Mouse (Mus musculus): ENCODE results near the gene Plekhm2. TPM values are rescaled to one million over a fixed set of nuclear protein-coding genes. Genes with fewer than 3 reads are reported as not detected.

Gene Plekhm2
- total and polyA plus RNA-seq, 3 experiments: 6.5 to 15.4 TPM; not detected in 1

DNA sequence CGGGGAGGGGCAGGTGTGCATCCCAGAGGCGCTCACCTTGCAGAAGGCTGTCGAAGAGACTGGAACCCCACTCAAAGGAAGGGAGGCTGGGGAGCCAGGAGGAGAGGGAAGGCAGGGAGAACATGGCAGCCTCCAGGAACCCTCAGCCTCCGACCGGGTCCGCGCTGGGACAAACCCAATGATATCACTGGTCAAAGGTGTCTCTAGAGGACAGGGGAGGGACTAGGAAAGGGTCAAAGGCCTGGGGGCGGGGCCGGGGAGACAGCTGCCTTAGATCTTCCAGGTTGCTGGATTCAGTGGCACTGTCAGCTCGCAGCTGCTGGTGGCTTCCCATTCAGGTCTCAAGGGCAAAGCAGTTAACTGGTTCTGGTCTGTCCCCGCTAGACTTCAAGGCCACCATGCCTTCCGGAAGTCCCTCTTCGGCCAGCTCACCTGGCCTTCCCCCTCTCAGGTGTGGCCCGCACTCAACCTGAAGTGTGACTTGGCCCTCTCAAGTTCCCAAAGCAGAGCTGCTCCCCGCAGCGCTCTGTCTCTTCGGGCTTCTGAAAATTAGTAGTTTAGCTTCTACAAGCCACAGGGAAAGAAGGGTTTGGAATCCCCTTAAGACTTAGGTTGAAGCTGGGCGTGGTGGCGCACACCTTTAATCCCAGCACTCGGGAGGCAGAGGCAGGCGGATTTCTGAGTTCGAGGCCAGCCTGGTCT lies 46.7 kb downstream of the Plekhm2 start:
- no peaks in the 10 kb centered on the region for H3K79me2 ChIP-seq (ENCODE audit: control insufficient read depth, insufficient read depth, low read length, poor library complexity)
- peak overlapping the region; percentile 59; the same call in 1 of the 2 replicates for H3K9ac ChIP-seq (ENCODE audit: control insufficient read depth, low read depth, low read length, poor library complexity, severe bottlenecking)
- H3K36me3 ChIP-seq (ENCODE audit: control insufficient read depth in 1 of 2, insufficient read depth in 2 of 2, low read length in 2 of 2): 0 out of 4 replicates have a peak, but pooled peaks cover 0 to 2% of the 10 kb centered on the region in 2 experiments
- no peak overlapping the region for H3K27ac ChIP-seq (ENCODE audit: control insufficient read depth, low read depth, low read length)
- peak; percentile 47 for DNase-seq (ENCODE audit: low read depth, low spot score)
- no peak for TF ChIP-seq GABPA (IDR thresholded peaks at IDR 0.05; ENCODE audit: low read depth, low read length)
- TF ChIP-seq USF2 (IDR thresholded peaks at IDR 0.05; ENCODE audit: borderline replicate concordance in 1 of 2, insufficient read depth in 1 of 2, low read depth in 1 of 2, low read length in 2 of 2): no peak
- no peak for TF ChIP-seq USF1 (IDR thresholded peaks at IDR 0.05; ENCODE audit: low read depth, low read length)
- TF ChIP-seq NELFE (IDR thresholded peaks at IDR 0.05; ENCODE audit: low read depth, low read length): no peak
- TF ChIP-seq HCFC1 (IDR thresholded peaks at IDR 0.05; ENCODE audit: low read depth, low read length): no peak
- TF ChIP-seq TAL1 (IDR thresholded peaks at IDR 0.05; ENCODE audit: low read length): no peak
- no peak for TF ChIP-seq MEF2A (IDR thresholded peaks at IDR 0.05; ENCODE audit: extremely low read depth, insufficient replicate concordance, low read depth, low read length, poor library complexity, severe bottlenecking)
- no peak for TF ChIP-seq ELF1 (IDR thresholded peaks at IDR 0.05; ENCODE audit: low read depth, low read length)
- TF ChIP-seq MAX (IDR thresholded peaks at IDR 0.05; ENCODE audit: low read length): no peak
- no peak for TF ChIP-seq EP300 (IDR thresholded peaks at IDR 0.05; ENCODE audit: low read depth in 1 of 2, low read length in 2 of 2)
- no peaks in the 10 kb centered on the region for H3K27me3 ChIP-seq (ENCODE audit: control insufficient read depth in 1 of 2, insufficient read depth in 2 of 2, low read length in 2 of 2)
- H3K4me3 ChIP-seq (ENCODE audit: control insufficient read depth in 1 of 2, insufficient read depth in 1 of 2, low read depth in 2 of 2, low read length in 2 of 2): peak overlapping the region; percentile 16 to 51; a peak in 3 of 4 replicates
- H3K9me3 ChIP-seq (replicated peaks; ENCODE audit: insufficient read depth, low read length): no peaks in the 10 kb centered on the region
- peaks cover 0 to 9% of the 10 kb centered on the region in 2 experiments; a peak in 2 of 4 replicates for H3K4me1 ChIP-seq (ENCODE audit: control insufficient read depth in 1 of 2, insufficient read depth in 2 of 2, low read length in 2 of 2)

DNA sequence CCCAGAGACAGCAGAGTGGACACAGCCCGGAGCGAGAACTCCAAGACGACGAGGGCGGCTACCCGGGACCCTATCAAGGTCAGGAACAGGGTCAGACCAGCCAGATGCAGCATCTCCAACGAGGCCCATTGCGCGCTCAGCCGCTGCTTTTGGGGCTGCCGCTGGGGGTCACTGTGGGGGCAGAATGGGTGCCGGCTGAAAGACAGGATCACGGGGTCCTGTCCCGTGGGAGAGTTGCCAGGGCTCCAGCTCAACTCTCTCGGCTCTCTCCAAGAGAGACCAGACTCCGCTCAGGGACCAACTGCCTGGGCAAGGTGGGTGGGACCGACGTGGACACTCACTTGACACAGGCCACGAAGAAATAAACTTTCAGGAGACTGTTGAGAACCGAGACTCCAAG lies 47.4 kb downstream of the Plekhm2 start:
- Histone ChIP-seq H3K9me3 (replicated peaks; ENCODE audit: insufficient read depth, low read length) (no peaks in the 10 kb centered on the region), H3K4me1 (ENCODE audit: control insufficient read depth in 1 of 2, insufficient read depth in 2 of 2, low read length in 2 of 2) (peaks cover 0 to 9% of the 10 kb centered on the region in 2 experiments; a peak in 2 of 4 replicates), H3K4me3 (ENCODE audit: control insufficient read depth in 1 of 2, insufficient read depth in 1 of 2, low read depth in 2 of 2, low read length in 2 of 2) (peak overlapping the region; percentile 37 to 51; a peak in 3 of 4 replicates), H3K27ac (ENCODE audit: control insufficient read depth, low read depth, low read length) (no peak overlapping the region), H3K27me3 (ENCODE audit: control insufficient read depth in 1 of 2, insufficient read depth in 2 of 2, low read length in 2 of 2) (no peaks in the 10 kb centered on the region), H3K36me3 (ENCODE audit: control insufficient read depth in 1 of 2, insufficient read depth in 2 of 2, low read length in 2 of 2) (0 out of 4 replicates have a peak, but pooled peaks cover 0 to 2% of the 10 kb centered on the region in 2 experiments), H3K79me2 (ENCODE audit: control insufficient read depth, insufficient read depth, low read length, poor library complexity) (no peaks in the 10 kb centered on the region), H3K9ac (ENCODE audit: control insufficient read depth, low read depth, low read length, poor library complexity, severe bottlenecking) (peak overlapping the region; percentile 59)
- DNase-seq (ENCODE audit: low read depth, low spot score): peak; percentile 59
- TF ChIP-seq NELFE (IDR thresholded peaks at IDR 0.05; ENCODE audit: low read depth, low read length): no peak
- peak; percentile 9; the same call in 1 of the 2 replicates for TF ChIP-seq ZC3H11A (IDR thresholded peaks at IDR 0.05; ENCODE audit: low read depth, low read length)
- peak; percentile 43 for TF ChIP-seq RAD21 (IDR thresholded peaks at IDR 0.05; ENCODE audit: low read depth, low read length)
- peak; percentile 46; the same call in 1 of the 2 replicates for TF ChIP-seq USF1 (IDR thresholded peaks at IDR 0.05; ENCODE audit: low read depth, low read length)
- no peak for TF ChIP-seq ETS1 (IDR thresholded peaks at IDR 0.05; ENCODE audit: low read depth, low read length)
- peak in 2 of 3 experiments; percentile 68 to 81; a peak in 5 of 6 replicates for TF ChIP-seq CTCF (IDR thresholded peaks at IDR 0.05 in 2 of 3, conservative IDR thresholded peaks at IDR 0.05 in 1 of 3; ENCODE audit: control insufficient read depth in 1 of 3, insufficient read depth in 1 of 3, low read depth in 2 of 3, low read length in 3 of 3, poor library complexity in 1 of 3, severe bottlenecking in 1 of 3)
- TF ChIP-seq ZNF384 (IDR thresholded peaks at IDR 0.05; ENCODE audit: low read depth, low read length): 0 out of 2 replicates have a peak, but pooled peaks have one; percentile 15
- TF ChIP-seq SMC3 (IDR thresholded peaks at IDR 0.05; ENCODE audit: low read depth, low read length): peak; percentile 44
- no peak for TF ChIP-seq MXI1 (IDR thresholded peaks at IDR 0.05; ENCODE audit: low read depth, low read length)

Data from MEL (cell line).